Mouse (Mus musculus): ENCODE results near the gene Cox16.

Cox16 gene

GRCm38 (mm10) chr12:81324116-81324515, 160.8 kb downstream of the Cox16 start:
- DNase-seq (ENCODE audit: low spot score in 2 of 2), result no peak

- DNase-seq (ENCODE audit: low spot score in 2 of 2), result no peak
These were observed 163.9 kb downstream of the Cox16 start for GRCm38 (mm10) chr12:81321021-81321420.

- DNase-seq (ENCODE audit: low spot score in 2 of 2), result no peak
These were observed 167.1 kb downstream of the Cox16 start for GRCm38 (mm10) chr12:81317811-81318210.

GRCm38 (mm10) chr12:81315953-81316352, 169.0 kb downstream of the Cox16 start:
- no peak for DNase-seq (ENCODE audit: low spot score in 2 of 2)

Measured in heart, adult 9 months (tissue).